Mouse (Mus musculus) cerebellum, adult 2 months (tissue): Measurements from ENCODE around the gene Homer2.

Experiments used
- CTCF ChIP-seq: fragments of 200-500 bp; IDR thresholded peaks from 2 replicates; pipeline ENCODE4 v1.5.1; 2011; ENCODE audit warnings: low read depth, mild to moderate bottlenecking, control low read depth, low read length, moderate library complexity, borderline replicate concordance; ENCODE audit not compliant: insufficient read depth
- POLR2A ChIP-seq: fragments of 200-500 bp; IDR thresholded peaks from 2 replicates; pipeline ENCODE4 v1.6.1; 2011; ENCODE audit warnings: low read length, control low read depth, borderline replicate concordance; ENCODE audit not compliant: insufficient read depth

GRCm38 (mm10) chr7:81559231-81559980, 147.9 kb downstream of the Homer2 start:
- TF ChIP-seq POLR2A (no peak), CTCF (no peak)
